ENCODE assay signal across 26 mouse cellular contexts in the genomic region with DNA sequence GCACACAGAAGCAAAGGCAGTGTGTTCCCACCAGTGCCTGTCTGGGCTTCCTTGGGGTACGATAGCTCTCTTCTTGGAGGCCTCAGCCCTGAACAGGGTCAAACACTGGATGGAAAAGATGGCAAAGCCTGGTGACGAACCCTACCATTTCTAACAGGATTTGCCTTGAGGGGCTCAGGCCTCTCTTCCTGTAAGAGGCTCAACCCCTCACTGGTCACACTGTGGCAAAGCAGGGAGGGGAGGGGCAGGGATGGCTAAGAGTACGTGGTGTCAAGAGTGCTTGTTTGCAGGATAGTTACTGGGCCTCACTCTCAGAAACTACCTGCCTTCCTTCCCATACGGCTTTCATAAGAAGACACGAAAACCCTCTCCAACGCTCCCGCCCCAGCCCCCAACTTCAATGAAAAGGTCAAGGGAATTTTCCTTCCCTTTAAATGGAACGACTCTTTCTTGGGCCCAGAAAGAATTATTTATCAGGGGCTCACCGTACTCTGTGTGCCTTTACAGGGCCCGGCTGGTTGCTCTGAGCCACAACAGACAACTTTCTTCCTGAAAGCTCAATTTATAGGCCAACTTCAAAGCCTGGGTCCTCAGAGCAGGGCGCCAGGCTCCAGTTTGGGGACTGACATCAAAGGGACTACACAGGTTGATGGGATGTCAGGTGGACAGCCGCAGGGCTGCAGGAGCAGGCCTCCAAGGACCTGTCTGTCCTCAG. TPM values are rescaled to one million over a fixed set of nuclear protein-coding genes. Genes with fewer than 3 reads are reported as not detected.
DNase-seq lines count a peak whose midpoint lies in the region.
"Had no signal": no experiment of that assay in that cellular context is flagged by ENCODE, and none has a peak within 500 bp of the region (broad histone marks: within the 10 kb centered on the region; RNA-seq: fewer than 3 reads in every experiment).

No protein-coding gene starts in this region.

- 0 out of 2 replicates have a peak overlapping the region, but pooled peaks have one; percentile 19 for H3K27ac ChIP-seq in embryonic facial prominence, embryonic 10.5 days (replicated peaks)
- H3K27ac ChIP-seq: embryonic facial prominence, embryonic 12.5 days; forebrain, embryonic 15.5 days; gastrocnemius, adult 2 months; hindbrain, embryonic 13.5 days; layer of hippocampus, adult 2 months; limb, embryonic 15.5 days; liver, embryonic 14.5 days; neural tube, embryonic 12.5 days; stomach, postnatal 0 days had no signal

- DNase-seq in heart, adult 11 months = peak; percentile 78
- no peak for DNase-seq in heart, postnatal 10 days
- DNase-seq in testis, postnatal 10 days (ENCODE audit: low spot score) = peak; percentile 31
- no peak for DNase-seq in testis, postnatal 14 days (ENCODE audit: low spot score)
- no peak for DNase-seq in embryonic facial prominence, embryonic 10.5 days (ENCODE audit: low spot score)
- DNase-seq in kidney, postnatal 4 days = no peak
- DNase-seq: B cell, adult 2 months; cerebellum, adult 8-10 months; cerebellum, postnatal 36 days; gastrocnemius, adult 2 months; heart, postnatal 4 days; kidney, adult 11 months; kidney, postnatal 14 days; left cerebral cortex, postnatal 4 days; lung, embryonic 14.5 days; lung, postnatal 14 days; right cerebral cortex, postnatal 4 days had no signal

- H3K4me1 ChIP-seq in embryonic facial prominence, embryonic 10.5 days = peaks cover 7% of the 10 kb centered on the region; the same call in 1 of the 2 replicates
- H3K4me1 ChIP-seq: embryonic facial prominence, embryonic 12.5 days; forebrain, embryonic 15.5 days; hindbrain, embryonic 13.5 days; limb, embryonic 15.5 days; neural tube, embryonic 12.5 days had no signal

- intact Hi-C loops in heart, postnatal 10 days (cut with DNase I) = no loop called here

- WGBS in embryonic facial prominence, embryonic 10.5 days = 67% methylated on average over 12 of the region's 12 CpGs

- H3K4me3 ChIP-seq in embryonic facial prominence, embryonic 10.5 days = no peak overlapping the region
- H3K4me3 ChIP-seq: embryonic facial prominence, embryonic 12.5 days; forebrain, embryonic 15.5 days; gastrocnemius, adult 2 months; hindbrain, embryonic 13.5 days; layer of hippocampus, adult 2 months; limb, embryonic 15.5 days; myocyte; neural tube, embryonic 12.5 days had no signal

- H3K36me3 ChIP-seq in embryonic facial prominence, embryonic 10.5 days (replicated peaks) = no peaks in the 10 kb centered on the region
- H3K36me3 ChIP-seq: embryonic facial prominence, embryonic 12.5 days; forebrain, embryonic 15.5 days; hindbrain, embryonic 13.5 days; limb, embryonic 15.5 days; neural tube, embryonic 12.5 days had no signal

- no peaks in the 10 kb centered on the region for H3K9me3 ChIP-seq in embryonic facial prominence, embryonic 10.5 days
- H3K9me3 ChIP-seq: embryonic facial prominence, embryonic 12.5 days; forebrain, embryonic 15.5 days; hindbrain, embryonic 13.5 days; limb, embryonic 15.5 days; neural tube, embryonic 12.5 days had no signal

- H3K27me3 ChIP-seq in embryonic facial prominence, embryonic 10.5 days (replicated peaks; ENCODE audit: low read depth, poor library complexity, severe bottlenecking) = no peaks in the 10 kb centered on the region
- H3K27me3 ChIP-seq: embryonic facial prominence, embryonic 12.5 days; forebrain, embryonic 15.5 days; hindbrain, embryonic 13.5 days; limb, embryonic 15.5 days; neural tube, embryonic 12.5 days had no signal

RNA-seq across cellular contexts. Expression of gene Gm4353, which starts 30.9 kb away (rescaled TPM):
- 1 to 10 TPM in 1 of 2 experiments, under 1 TPM in 1; 0.74 to 2.1 TPM for total RNA-seq in heart, postnatal 10 days (2021)
- 1.3 and 1.4 TPM in 2 replicates for polyA plus RNA-seq in embryonic facial prominence, embryonic 10.5 days (2016; fragmentation: Nextera tagmentation; extraction: Ambion mirVana)

Comparison
In these comparisons a context has a peak if more than half of its experiments do, and no peak if none do; other contexts are left out.
1. DNase-seq: peak in heart, adult 11 months (single experiment) and testis, postnatal 10 days (single experiment); none in heart, postnatal 10 days (0 of 2), testis, postnatal 14 days (single experiment), embryonic facial prominence, embryonic 10.5 days (single experiment) and kidney, postnatal 4 days (0 of 2).